Mouse (Mus musculus): Measurements from ENCODE around the gene Rrp9. TPM values are rescaled to one million over a fixed set of nuclear protein-coding genes. Genes with fewer than 3 reads are reported as not detected.
A peak's percentile ranks its signal among the peaks of the same experiment; 100 is the strongest.

The Rrp9 gene
- polyA plus RNA-seq, 1 experiment from 2014 or later, result 21.8 TPM

DNA sequence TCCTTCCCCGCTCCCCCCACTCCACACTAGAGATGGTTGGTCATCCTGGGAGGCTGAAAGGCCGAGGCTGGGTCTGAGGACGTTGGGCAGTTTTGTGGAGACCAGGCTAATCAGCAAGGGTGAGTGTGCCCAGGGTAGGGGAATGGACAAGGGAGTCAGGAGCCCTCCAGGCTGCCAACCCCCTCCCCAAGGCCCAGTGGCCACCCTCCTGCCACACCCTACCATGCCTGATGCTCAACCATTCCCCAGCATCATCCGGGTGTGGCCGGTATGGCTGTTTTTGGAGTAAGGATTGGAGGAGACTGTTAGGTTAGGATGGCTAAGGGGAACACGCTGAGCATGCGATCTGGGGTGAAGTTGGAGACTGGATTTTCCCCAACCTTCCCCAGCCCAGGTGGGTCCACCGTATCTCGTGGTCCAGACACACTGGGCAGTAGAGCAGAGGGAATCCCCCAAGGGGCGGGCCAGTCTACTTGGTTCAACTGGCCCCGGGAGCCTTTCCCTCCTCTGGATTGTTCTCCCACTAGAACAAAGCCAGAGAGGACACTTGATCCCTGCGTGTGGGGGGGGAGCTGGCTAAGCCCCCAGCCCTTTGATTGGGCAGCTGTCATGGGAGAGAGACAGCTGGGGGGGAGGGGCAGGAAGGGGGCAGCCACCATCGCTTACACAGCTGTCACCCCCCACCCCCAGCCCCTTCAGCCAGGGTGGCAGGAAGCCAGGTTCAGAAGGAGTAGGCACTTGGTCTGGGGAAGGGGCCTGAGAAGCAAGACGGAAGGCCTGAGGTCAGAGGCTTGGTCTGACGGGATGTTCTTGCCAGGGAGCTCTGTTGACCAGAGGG lies 19.2 kb upstream of the Rrp9 start:
- Histone ChIP-seq H3K27ac (replicated peaks in 1 of 2; ENCODE audit: control insufficient read depth in 1 of 2, insufficient read depth in 1 of 2, low read depth in 2 of 2, low read length in 2 of 2) (peak overlapping the region in 1 of 2 experiments; percentile 73; a peak in 3 of 4 replicates), H3K4me2 (ENCODE audit: low read length) (peak overlapping the region; percentile 94), H3K4me1 (ENCODE audit: control insufficient read depth in 2 of 2, insufficient read depth in 2 of 2, low read length in 2 of 2) (peaks cover 42 to 51% of the 10 kb centered on the region in 2 experiments), H3K9ac (ENCODE audit: low read length) (peak overlapping the region; percentile 86), H3K4me3 (ENCODE audit: control insufficient read depth in 1 of 2, insufficient read depth in 1 of 2, low read depth in 1 of 2, low read length in 2 of 2) (no peak overlapping the region), H3K36me3 (ENCODE audit: control insufficient read depth, insufficient read depth, low read length) (peaks cover 25% of the 10 kb centered on the region), H3K9me3 (ENCODE audit: control insufficient read depth, low read length) (no peaks in the 10 kb centered on the region), H3K27me3 (ENCODE audit: control insufficient read depth, insufficient read depth, low read length) (no peaks in the 10 kb centered on the region)
- ATAC-seq (ENCODE audit: insufficient number of reproducible peaks, insufficient read depth, low FRiP score, low read depth), result no peak
- WGBS, result 42% methylated on average over 15 of the region's 15 CpGs

DNA sequence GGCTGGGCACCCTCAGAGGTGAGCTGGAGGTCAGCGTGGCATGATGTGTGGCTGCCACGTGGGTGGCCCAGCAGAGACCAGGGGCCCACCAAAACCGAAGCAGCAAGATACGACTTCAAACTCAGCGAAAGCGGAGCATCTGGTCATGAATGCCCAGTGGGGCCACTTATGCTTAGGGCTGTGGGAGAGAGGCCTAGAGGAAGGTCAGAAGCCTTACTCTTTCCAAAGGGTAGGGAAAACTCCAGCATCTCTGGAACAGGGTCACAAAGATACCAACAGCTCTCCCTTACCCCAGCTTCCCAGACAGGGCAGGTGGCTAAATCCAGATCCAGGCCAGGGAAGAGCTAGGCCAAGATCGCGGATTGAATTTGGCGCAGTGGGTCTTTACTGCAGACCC lies 18.6 kb upstream of the Rrp9 start:
- Histone ChIP-seq H3K9ac (ENCODE audit: low read length) (peak overlapping the region; percentile 86), H3K27me3 (ENCODE audit: control insufficient read depth, insufficient read depth, low read length) (no peaks in the 10 kb centered on the region), H3K36me3 (ENCODE audit: control insufficient read depth, insufficient read depth, low read length) (peaks cover 31% of the 10 kb centered on the region), H3K27ac (replicated peaks in 1 of 2; ENCODE audit: control insufficient read depth in 1 of 2, insufficient read depth in 1 of 2, low read depth in 2 of 2, low read length in 2 of 2) (peak overlapping the region; percentile 9 to 73; a peak in 3 of 4 replicates), H3K4me2 (ENCODE audit: low read length) (peak overlapping the region; percentile 94), H3K4me3 (ENCODE audit: control insufficient read depth in 1 of 2, insufficient read depth in 1 of 2, low read depth in 1 of 2, low read length in 2 of 2) (no peak overlapping the region), H3K9me3 (ENCODE audit: control insufficient read depth, low read length) (no peaks in the 10 kb centered on the region), H3K4me1 (ENCODE audit: control insufficient read depth in 2 of 2, insufficient read depth in 2 of 2, low read length in 2 of 2) (peaks cover 42 to 51% of the 10 kb centered on the region in 2 experiments)
- ATAC-seq (ENCODE audit: insufficient number of reproducible peaks, insufficient read depth, low FRiP score, low read depth), result no peak
- WGBS, result 48% methylated on average over 9 of the region's 9 CpGs

DNA sequence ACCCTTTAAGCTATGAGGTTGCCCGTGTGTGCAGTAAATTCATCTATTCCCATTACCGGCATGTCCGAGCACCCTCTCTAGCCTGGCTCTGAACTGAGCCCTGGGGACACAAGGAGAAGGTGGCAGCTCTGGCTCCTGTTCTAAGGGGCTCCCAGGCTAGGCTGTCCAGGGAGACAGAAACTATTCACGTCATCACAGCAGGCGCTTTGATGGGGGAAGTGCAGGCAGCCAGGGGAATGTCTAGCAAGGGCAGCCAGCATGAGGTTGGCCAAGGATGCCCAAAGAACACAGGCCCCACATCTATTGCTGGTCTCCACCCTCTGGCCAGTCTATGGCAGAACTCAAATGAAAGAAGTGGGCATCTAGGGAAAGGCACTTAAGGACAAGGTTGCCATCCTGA lies 17.8 kb upstream of the Rrp9 start:
- Histone ChIP-seq H3K36me3 (ENCODE audit: control insufficient read depth, insufficient read depth, low read length) (peaks cover 37% of the 10 kb centered on the region), H3K27ac (replicated peaks in 1 of 2; ENCODE audit: control insufficient read depth in 1 of 2, insufficient read depth in 1 of 2, low read depth in 2 of 2, low read length in 2 of 2) (peak overlapping the region in 1 of 2 experiments; percentile 73; a peak in 2 of 4 replicates), H3K4me1 (ENCODE audit: control insufficient read depth in 2 of 2, insufficient read depth in 2 of 2, low read length in 2 of 2) (peaks cover 39 to 45% of the 10 kb centered on the region in 2 experiments), H3K9ac (ENCODE audit: low read length) (no peak overlapping the region), H3K4me2 (ENCODE audit: low read length) (no peak overlapping the region), H3K4me3 (ENCODE audit: control insufficient read depth in 1 of 2, insufficient read depth in 1 of 2, low read depth in 1 of 2, low read length in 2 of 2) (no peak overlapping the region), H3K9me3 (ENCODE audit: control insufficient read depth, low read length) (no peaks in the 10 kb centered on the region), H3K27me3 (ENCODE audit: control insufficient read depth, insufficient read depth, low read length) (no peaks in the 10 kb centered on the region)
- no peak for ATAC-seq (ENCODE audit: insufficient number of reproducible peaks, insufficient read depth, low FRiP score, low read depth)
- 61% methylated on average over 5 of the region's 5 CpGs for WGBS

DNA sequence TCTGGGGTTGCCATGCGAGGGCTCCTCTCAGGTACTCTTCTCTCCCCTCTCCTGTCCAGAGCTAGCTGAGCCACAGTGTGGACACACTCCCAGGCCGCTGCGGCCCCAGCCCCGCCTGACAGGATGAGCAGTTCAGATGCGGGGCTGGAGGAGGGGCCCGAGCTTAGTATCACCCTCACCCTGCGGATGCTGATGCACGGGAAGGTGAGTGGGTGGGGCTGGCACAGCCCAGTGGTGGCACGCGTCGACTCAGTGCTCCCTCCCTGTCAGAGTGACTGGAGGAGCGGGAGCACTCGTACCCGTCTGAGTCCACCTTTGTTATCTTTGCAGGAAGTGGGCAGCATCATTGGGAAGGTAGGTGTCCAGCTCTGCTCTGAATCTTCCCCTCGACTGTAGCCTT lies 15.8 kb upstream of the Rrp9 start:
- Histone ChIP-seq H3K4me3 (ENCODE audit: control insufficient read depth in 1 of 2, insufficient read depth in 1 of 2, low read depth in 1 of 2, low read length in 2 of 2) (no peak overlapping the region), H3K36me3 (ENCODE audit: control insufficient read depth, insufficient read depth, low read length) (peaks cover 51% of the 10 kb centered on the region), H3K27ac (replicated peaks in 1 of 2; ENCODE audit: control insufficient read depth in 1 of 2, insufficient read depth in 1 of 2, low read depth in 2 of 2, low read length in 2 of 2) (no peak overlapping the region), H3K9me3 (ENCODE audit: control insufficient read depth, low read length) (no peaks in the 10 kb centered on the region), H3K4me2 (ENCODE audit: low read length) (no peak overlapping the region), H3K4me1 (ENCODE audit: control insufficient read depth in 2 of 2, insufficient read depth in 2 of 2, low read length in 2 of 2) (peaks cover 33 to 41% of the 10 kb centered on the region in 2 experiments), H3K9ac (ENCODE audit: low read length) (no peak overlapping the region), H3K27me3 (ENCODE audit: control insufficient read depth, insufficient read depth, low read length) (no peaks in the 10 kb centered on the region)
- WGBS, result 80% methylated on average over 12 of the region's 15 CpGs
- ATAC-seq (ENCODE audit: insufficient number of reproducible peaks, insufficient read depth, low FRiP score, low read depth), result no peak

DNA sequence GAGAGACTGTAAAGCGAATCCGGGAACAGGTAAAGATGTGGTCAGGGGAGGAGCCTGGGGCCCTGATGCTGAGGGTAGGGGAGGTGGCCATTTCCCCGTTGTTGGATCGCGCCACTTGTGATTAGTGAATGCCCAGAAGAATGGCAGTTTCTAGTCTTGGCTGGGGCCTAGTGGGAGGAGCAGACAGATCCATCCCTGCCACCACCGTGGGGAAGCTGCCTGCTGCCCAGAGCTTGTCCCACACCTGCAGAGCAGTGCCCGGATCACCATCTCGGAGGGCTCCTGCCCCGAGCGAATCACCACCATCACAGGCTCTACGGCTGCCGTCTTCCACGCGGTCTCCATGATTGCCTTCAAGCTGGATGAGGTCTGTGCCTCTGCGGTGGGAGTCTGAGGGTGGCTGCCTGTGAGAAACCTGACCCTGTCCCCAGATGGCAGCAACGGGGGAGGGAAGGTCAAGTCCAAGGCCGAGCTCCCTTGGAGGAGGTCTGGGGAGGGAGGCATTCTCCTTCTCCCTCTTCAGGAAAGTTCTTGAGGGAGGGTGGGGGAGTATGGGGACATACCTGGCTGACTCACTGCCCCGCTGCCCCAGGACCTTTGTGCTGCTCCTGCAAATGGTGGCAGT lies 15.2 kb upstream of the Rrp9 start:
- 79% methylated on average over 18 of the region's 18 CpGs for WGBS
- Histone ChIP-seq H3K27me3 (ENCODE audit: control insufficient read depth, insufficient read depth, low read length) (peaks cover under 1% of the 10 kb centered on the region; the same call in 1 of the 2 replicates), H3K4me1 (ENCODE audit: control insufficient read depth in 2 of 2, insufficient read depth in 2 of 2, low read length in 2 of 2) (peaks cover 28 to 37% of the 10 kb centered on the region in 2 experiments), H3K27ac (replicated peaks in 1 of 2; ENCODE audit: control insufficient read depth in 1 of 2, insufficient read depth in 1 of 2, low read depth in 2 of 2, low read length in 2 of 2) (no peak overlapping the region), H3K9me3 (ENCODE audit: control insufficient read depth, low read length) (no peaks in the 10 kb centered on the region), H3K9ac (ENCODE audit: low read length) (no peak overlapping the region), H3K4me2 (ENCODE audit: low read length) (no peak overlapping the region), H3K4me3 (ENCODE audit: control insufficient read depth in 1 of 2, insufficient read depth in 1 of 2, low read depth in 1 of 2, low read length in 2 of 2) (no peak overlapping the region), H3K36me3 (ENCODE audit: control insufficient read depth, insufficient read depth, low read length) (peaks cover 51% of the 10 kb centered on the region)
- no peak for ATAC-seq (ENCODE audit: insufficient number of reproducible peaks, insufficient read depth, low FRiP score, low read depth)

DNA sequence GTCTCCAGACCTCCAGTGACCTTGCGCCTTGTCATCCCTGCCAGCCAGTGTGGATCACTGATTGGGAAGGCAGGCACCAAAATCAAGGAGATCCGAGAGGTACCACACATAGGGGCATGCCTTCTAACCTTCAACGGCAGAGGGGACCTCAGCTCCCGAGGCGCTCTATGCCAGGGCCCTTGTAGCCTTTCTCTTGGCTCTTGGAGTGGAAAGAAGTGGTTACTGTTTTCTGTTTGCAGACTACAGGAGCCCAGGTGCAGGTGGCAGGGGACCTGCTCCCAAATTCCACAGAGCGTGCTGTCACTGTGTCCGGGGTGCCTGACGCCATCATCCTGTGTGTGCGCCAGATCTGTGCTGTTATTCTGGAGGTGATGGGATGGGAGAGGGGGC lies 14.7 kb upstream of the Rrp9 start:
- peaks cover 27 to 36% of the 10 kb centered on the region in 2 experiments for H3K4me1 ChIP-seq (ENCODE audit: control insufficient read depth in 2 of 2, insufficient read depth in 2 of 2, low read length in 2 of 2)
- peaks cover 51% of the 10 kb centered on the region for H3K36me3 ChIP-seq (ENCODE audit: control insufficient read depth, insufficient read depth, low read length)
- H3K4me3 ChIP-seq (ENCODE audit: control insufficient read depth in 1 of 2, insufficient read depth in 1 of 2, low read depth in 1 of 2, low read length in 2 of 2), result no peak overlapping the region
- no peak overlapping the region for H3K9ac ChIP-seq (ENCODE audit: low read length)
- H3K4me2 ChIP-seq (ENCODE audit: low read length), result no peak overlapping the region
- 89% methylated on average over 9 of the region's 9 CpGs for WGBS
- no peak overlapping the region for H3K27ac ChIP-seq (replicated peaks in 1 of 2; ENCODE audit: control insufficient read depth in 1 of 2, insufficient read depth in 1 of 2, low read depth in 2 of 2, low read length in 2 of 2)
- no peaks in the 10 kb centered on the region for H3K9me3 ChIP-seq (ENCODE audit: control insufficient read depth, low read length)
- peaks cover 6% of the 10 kb centered on the region for H3K27me3 ChIP-seq (ENCODE audit: control insufficient read depth, insufficient read depth, low read length)
- ATAC-seq (ENCODE audit: insufficient number of reproducible peaks, insufficient read depth, low FRiP score, low read depth), result no peak

DNA sequence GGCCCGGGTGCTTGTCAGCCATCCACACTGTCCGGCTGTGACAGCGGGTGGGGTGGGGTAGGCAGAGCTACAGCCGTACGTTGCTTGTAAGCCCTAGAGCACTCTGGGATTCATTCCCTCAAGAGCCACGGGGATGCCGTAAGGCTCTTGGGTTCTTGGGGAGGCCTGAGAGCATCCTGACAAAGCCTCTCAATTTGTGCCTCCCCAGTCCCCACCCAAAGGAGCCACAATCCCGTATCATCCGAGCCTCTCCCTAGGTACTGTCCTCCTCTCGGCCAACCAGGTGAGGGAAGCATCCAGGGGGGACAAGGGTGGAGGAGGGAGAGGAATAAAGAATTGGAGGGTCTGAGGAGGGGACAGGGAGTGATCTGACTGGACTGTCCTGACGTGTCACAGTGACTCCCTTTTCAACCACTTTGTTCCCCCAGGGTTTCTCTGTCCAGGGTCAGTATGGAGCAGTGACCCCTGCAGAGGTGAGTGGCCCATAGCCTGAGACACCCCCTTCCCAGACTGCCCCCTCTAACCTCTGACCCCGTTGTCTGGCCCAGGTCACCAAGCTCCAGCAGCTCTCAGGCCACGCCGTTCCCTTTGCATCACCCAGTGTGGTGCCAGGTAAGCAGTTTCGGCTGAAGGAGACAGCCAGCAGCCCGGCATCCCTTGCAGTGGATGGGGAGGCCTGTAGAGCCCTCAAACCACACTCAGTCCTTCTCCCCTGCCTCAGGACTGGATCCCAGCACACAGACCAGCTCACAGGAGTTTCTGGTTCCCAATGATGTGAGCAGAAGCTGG lies 13.9 kb upstream of the Rrp9 start:
- H3K9me3 ChIP-seq (ENCODE audit: control insufficient read depth, low read length), result no peaks in the 10 kb centered on the region
- 85% methylated on average over 16 of the region's 16 CpGs for WGBS
- no peak overlapping the region for H3K4me3 ChIP-seq (ENCODE audit: control insufficient read depth in 1 of 2, insufficient read depth in 1 of 2, low read depth in 1 of 2, low read length in 2 of 2)
- H3K9ac ChIP-seq (ENCODE audit: low read length), result no peak overlapping the region
- H3K27me3 ChIP-seq (ENCODE audit: control insufficient read depth, insufficient read depth, low read length), result peaks cover 8% of the 10 kb centered on the region
- peaks cover 19 to 27% of the 10 kb centered on the region in 2 experiments for H3K4me1 ChIP-seq (ENCODE audit: control insufficient read depth in 2 of 2, insufficient read depth in 2 of 2, low read length in 2 of 2)
- no peak for ATAC-seq (ENCODE audit: insufficient number of reproducible peaks, insufficient read depth, low FRiP score, low read depth)
- no peak overlapping the region for H3K4me2 ChIP-seq (ENCODE audit: low read length)
- peaks cover 44% of the 10 kb centered on the region for H3K36me3 ChIP-seq (ENCODE audit: control insufficient read depth, insufficient read depth, low read length)
- no peak overlapping the region for H3K27ac ChIP-seq (replicated peaks in 1 of 2; ENCODE audit: control insufficient read depth in 1 of 2, insufficient read depth in 1 of 2, low read depth in 2 of 2, low read length in 2 of 2)

All from heart, embryonic 14.5 days (tissue).